Mouse (Mus musculus): ENCODE data around the gene Emilin2. TPM values are rescaled to one million over a fixed set of nuclear protein-coding genes. Genes with fewer than 3 reads are reported as not detected.
"Not testable (repeated sequence)": the region's sequence is repeated elsewhere in the genome, so short reads cannot be mapped to it uniquely, and the experiment has no call there.

Emilin2 gene
- 1 to 10 TPM; 2.6 to 5.2 (median 3.7) TPM for total RNA-seq (2022)

- no peak for DNase-seq (ENCODE audit: low spot score in 2 of 2)
Observed at GRCm38 (mm10) chr17:71311340-71312171, at the start of gene Emilin2. Gene Emilin2, minus strand, starts transcription at chr17:71311978.

DNA sequence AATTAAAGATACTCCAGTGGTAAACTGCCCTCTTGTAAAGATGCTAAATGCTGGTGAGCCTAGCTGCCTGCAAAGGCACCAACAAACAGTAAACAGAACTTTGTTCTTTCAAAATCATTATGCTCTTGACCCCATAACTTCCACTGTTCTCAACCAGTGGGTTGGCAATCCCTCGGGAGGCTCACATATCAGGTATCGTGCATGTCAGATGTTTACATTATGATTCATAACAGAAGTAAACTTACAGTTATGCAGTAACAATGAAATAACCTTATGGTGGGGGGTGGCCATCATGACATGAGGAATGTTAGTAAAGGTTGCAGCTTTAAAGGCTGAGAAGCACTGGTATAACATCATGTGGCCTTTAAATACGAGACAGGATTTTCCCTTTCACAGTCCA is 43.7 kb upstream of the Emilin2 start:
- no peak for DNase-seq (ENCODE audit: low spot score in 2 of 2)

- DNase-seq (ENCODE audit: low spot score in 2 of 2): no peak
Observed at GRCm38 (mm10) chr17:71354205-71354604, 42.4 kb upstream of the Emilin2 start.

GRCm38 (mm10) chr17:71348188-71348587 is 36.4 kb upstream of the Emilin2 start:
- DNase-seq (ENCODE audit: low spot score in 2 of 2): no peak

DNA sequence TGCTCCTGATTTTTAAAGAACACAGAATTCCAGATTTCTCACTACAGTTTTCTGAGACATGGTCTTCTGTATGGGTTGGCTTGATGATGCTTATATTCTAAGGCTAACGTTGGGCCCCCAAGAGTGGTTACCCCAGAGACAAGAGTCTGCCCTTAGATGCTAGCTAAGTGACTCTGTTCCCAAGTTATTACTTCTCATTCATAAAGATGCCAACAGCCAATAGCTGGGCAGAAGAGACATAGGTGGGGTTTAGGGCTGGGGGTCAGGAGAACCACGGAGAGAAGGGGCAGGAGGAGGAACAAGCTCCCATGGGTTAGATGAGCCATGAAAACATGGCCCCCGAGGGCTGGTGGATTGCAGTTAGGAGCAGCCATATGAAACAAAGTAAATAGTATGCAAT is 30.2 kb upstream of the Emilin2 start:
- no peak for DNase-seq (ENCODE audit: low spot score in 2 of 2)

DNA sequence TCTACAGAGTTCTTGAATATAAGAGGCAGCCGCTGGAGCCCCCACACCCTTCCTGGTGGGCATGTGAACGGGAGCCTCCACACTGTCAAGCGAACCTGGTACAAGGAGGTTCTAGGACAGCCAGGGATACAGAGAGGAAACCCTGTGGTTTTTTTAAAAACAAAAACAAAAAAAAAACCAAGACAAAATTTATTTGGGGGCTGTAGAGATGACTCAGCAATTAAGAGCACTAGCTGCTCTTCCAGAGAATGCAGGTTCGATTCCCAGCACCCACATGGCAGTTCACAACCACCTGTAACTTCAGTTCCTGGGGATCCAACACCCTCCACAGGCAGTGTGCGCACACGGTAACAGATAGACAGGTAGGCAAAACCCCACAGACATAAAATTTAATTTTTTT is 26.8 kb upstream of the Emilin2 start:
- no peak for DNase-seq (ENCODE audit: low spot score in 2 of 2)

DNA sequence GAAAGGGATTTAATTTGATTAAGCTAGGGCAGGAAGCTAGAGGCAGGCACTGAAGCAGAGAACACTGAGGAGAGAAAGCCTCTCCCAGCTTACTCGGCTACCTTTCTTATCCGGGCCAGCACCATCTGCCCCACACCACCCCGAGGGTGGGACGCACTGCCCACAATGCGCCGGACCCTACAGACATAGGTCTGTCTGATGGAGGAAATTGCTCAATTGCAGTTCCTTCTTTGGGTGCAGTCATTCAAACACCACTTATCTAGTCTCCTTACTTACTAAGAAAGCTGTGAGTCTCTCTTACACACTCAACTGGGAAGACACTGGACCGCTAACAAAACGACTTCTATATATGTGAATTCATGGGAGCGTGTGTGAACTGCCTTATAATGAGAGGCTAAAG is 25.8 kb upstream of the Emilin2 start:
- DNase-seq (ENCODE audit: low spot score in 2 of 2): no peak

DNA sequence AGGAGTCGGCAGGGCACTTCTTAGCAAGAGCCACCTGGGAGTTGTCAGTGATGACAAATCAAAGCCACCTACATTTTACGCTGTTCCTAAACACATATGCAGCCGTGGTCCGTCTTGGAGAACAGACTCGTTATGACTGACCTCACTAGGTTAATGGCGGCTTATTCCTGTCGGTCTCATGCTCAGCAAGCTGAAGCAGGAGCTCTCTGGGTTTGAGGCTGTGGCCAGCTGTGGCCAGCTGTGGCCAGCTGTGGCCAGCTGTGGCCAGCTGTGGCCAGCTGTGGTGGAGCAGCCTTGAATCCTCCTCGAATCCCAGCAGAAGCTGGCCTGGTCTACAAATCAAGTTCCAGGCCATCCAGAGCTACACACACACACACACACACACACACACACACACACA is 24.6 kb upstream of the Emilin2 start:
- DNase-seq (ENCODE audit: low spot score in 2 of 2): no peak

DNA sequence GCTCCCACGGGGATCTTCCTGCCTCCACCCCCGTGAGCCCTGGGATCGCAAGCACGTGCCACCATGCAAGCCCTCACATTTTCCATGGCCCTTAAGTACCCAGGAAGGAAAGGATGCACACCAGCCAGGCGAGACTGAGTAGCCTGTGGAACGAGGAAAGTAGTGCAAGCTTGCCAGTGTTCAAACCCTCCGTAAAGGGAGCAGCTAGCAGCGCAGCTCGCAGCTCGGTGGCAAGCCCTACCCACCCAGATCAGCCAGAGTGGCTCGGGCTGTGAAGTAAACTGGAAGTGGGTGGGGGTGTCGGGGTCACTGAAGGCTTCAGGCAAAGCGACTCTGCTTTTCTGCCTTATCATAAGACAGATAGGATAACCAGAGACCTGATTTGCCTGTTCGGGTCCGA is 20.5 kb upstream of the Emilin2 start:
- no peak for DNase-seq (ENCODE audit: low spot score in 2 of 2)

GRCm38 (mm10) chr17:71320731-71321130 is 9.0 kb upstream of the Emilin2 start:
- not testable (repeated sequence) for DNase-seq (ENCODE audit: low spot score in 2 of 2)

GRCm38 (mm10) chr17:71319361-71319760 is 7.6 kb upstream of the Emilin2 start:
- no peak for DNase-seq (ENCODE audit: low spot score in 2 of 2)

- no peak for DNase-seq (ENCODE audit: low spot score in 2 of 2)
Observed at GRCm38 (mm10) chr17:71317571-71317970, 5.8 kb upstream of the Emilin2 start.

- no peak for DNase-seq (ENCODE audit: low spot score in 2 of 2)
Observed at GRCm38 (mm10) chr17:71314315-71314714, 2.5 kb upstream of the Emilin2 start.

- DNase-seq (ENCODE audit: low spot score in 2 of 2): no peak
Observed at GRCm38 (mm10) chr17:71310486-71311339, 1.1 kb downstream of the Emilin2 start.

DNA sequence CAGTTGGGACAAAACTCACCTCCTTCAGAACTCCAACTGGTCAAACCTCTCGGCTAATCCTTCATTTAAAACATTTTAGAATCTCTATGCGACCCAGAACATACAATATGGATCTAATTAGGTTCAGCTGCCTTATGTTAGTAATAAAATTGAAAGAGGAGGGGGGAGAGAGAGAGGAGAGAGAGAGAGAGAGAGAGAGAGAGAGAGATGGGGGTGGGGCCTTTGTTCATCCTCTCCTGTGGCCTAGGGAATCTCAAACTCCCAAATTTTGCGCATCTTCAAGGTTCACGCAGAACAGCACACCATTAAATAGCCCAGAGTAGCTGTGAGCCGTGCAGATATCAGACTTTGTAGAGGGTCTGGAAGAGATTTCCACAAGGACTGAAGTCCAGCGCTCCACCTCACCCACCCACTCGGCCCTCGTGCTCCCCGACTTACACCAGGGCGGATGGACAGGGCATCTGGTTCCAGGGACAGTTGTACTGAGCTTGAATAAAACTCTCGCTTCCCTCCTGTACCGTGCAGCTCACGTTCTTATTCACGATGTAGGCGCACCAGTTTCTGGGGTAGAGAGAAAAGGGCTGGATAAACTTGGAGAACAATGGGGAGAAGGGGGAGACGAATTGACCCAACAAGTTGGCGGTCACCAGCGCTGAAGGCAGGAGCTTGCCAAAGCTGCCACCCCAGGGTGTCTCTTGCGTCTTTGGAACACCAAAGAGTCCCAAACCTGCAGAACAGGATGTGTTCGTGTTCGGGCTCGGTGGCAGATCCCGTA is 1.9 kb downstream of the Emilin2 start:
- no peak for DNase-seq (ENCODE audit: low spot score in 2 of 2)

DNA sequence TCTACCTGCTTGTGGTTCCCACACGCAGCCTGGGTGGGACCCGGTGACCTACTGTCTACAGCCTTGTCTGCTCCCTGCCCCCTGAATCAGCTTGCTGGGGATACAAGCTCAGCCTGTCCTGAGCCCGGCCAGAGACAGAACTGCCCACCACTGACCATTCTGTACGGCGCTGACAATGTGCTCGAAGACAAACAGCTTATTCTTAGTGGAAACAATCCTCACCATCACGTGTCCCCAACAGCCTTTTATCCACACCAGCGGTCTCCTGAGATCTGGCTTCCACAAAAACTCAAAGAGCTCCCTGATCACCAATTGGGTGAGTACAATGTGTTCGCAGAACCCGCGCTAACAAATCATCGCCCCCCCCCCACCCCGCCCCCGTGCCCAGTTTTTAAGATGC is 2.6 kb downstream of the Emilin2 start:
- no peak for DNase-seq (ENCODE audit: low spot score in 2 of 2)

GRCm38 (mm10) chr17:71308296-71308695 is 3.5 kb downstream of the Emilin2 start:
- DNase-seq (ENCODE audit: low spot score in 2 of 2): no peak

DNA sequence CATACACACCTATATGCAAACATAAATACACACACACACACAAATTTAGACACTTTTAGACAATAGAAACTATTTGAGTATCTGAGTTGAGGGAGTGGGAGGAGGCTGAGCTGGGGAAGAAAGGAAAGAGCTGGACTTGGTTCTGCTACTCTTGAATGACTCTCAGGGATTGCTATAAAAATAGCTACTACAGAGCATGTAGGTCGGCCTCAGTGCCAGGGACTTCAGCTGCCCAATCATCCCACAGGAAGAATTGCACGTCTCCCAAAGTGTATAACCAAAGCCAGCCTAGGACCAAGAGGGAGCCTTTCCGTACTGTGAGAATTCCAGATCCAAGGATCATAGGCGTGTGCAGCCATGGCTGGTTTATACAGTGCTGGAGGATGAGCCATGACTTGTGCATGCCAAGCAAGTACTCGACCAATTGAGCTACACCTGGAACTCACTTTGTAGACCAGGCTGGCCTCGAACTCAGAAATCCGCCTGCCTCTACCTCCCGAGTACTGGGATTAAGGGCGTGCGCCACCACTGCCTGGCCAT is 4.5 kb downstream of the Emilin2 start:
- no peak for DNase-seq (ENCODE audit: low spot score in 2 of 2)

- DNase-seq (ENCODE audit: low spot score in 2 of 2): no peak
Observed at GRCm38 (mm10) chr17:71306716-71307115, 5.1 kb downstream of the Emilin2 start.

DNA sequence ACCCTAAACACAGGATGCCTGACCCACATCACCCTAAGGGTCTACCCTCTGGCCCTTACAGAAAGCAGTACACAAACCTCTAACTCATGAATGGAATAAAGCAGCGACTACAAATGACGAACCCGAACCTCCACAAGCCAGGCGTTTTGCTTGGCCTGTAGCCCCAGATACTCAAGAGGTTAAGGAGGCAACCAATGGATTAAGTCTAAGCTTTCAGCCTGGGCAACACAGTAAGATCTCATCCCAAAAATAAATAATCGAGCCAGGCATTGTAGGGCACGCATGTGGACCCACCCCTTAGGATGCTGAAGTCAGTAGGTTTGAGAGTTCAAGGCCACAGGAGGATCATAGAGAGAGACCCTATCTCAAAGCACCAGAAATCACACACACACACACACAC is 5.7 kb downstream of the Emilin2 start:
- no peak for DNase-seq (ENCODE audit: low spot score in 2 of 2)

DNA sequence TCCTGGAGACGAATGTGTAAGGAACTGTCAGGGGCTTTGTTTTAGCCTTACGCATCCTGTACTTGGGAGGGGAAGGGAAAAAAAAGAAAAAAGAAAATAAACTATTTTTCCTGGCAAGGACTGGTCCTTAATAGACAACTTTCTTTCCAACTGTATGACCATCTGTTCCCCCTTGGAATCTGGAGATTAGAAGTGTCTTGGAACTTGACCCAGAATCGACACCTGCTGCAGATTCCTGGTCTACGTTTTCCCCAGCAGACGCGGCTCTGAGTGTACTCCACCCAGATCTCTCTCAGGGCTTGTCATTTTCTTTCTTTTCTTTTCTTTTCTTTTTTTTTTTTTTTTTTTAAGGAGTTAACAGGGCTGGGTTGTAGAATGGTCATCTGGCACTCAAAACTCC is 8.3 kb downstream of the Emilin2 start:
- no peak for DNase-seq (ENCODE audit: low spot score in 2 of 2)

All from left cerebral cortex, adult 8-10 months (tissue).